Mouse (Mus musculus) WW6 (cell line): ENCODE data around the gene Plcd4.

Experiments
- DNase-seq: peaks from one replicate; pipeline ENCODE4 v3.0.0-alpha.2; 2013; ENCODE audit warnings: low read depth, low spot score

Gene Plcd4

GRCm38 (mm10) chr1:74600501-74601266 is 58.0 kb downstream of the Plcd4 start:
- DNase-seq: no peak

GRCm38 (mm10) chr1:74601267-74601962 is 58.7 kb downstream of the Plcd4 start, which contains the start of the genes Rnf25 and Stk36:
TSS of gene Rnf25 (minus strand) at chr1:74601397.
TSS of gene Stk36 (plus strand) at chr1:74601445.
- DNase-seq: peak; percentile 53
